Mouse (Mus musculus) mature B cell (primary cell): ENCODE data around the gene Pias4.
"Not testable (repeated sequence)": the region's sequence is repeated elsewhere in the genome, so short reads cannot be mapped to it uniquely, and the experiment has no call there.

Experiments used
- in situ Hi-C: fragments of 300-500 bp; cut with MboI; formaldehyde crosslinking; loops from 2 replicates; pipeline ENCODE4 v1.14.3; 2019

The Pias4 gene

DNA sequence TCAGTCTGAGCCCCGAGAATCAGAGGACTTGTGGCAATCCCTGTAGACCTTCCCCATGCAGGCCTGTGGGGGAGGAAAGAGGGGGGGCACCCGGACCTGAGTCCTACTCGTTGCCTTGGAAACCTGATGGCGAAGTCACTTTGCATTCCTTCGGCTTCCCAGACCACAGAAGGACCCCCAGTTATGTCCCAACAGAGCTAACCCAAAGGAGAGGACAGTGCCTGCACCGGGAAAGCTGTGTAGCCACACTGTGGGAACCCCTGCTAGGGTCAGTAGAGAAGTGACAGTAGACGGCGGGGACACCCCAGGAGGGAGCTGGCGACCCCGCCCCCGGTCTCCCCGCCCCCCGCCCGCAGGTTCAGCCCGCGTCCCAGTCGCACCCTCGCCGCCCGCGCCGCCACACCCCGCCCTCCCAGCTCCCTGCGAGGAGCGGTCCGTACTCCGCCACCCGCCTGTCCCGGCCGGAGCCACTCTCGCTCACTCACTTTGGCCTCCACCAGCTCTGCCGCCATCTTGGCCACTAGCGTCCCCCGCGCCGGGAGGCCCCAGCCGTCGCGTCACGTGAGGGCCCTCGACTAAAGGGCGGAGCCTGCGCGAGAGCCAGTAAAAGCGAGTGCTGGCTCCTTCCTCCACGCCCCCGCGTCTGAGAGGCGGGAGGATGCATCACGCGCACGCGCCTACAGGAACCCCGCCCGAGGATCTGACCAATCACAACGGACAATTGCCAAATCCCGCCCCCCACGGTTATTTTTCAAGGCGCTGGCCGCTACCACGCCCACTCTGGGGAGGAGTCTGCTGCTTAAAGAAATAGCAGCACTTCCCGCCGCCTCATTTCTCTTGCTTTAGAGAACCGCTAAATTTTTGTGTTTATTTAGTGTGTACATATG, at the start of gene Pias4:
TSS of gene Pias4 (minus strand) at position 724 of the 887 bp plus-strand sequence.
- in situ Hi-C loops = no loop called here

DNA sequence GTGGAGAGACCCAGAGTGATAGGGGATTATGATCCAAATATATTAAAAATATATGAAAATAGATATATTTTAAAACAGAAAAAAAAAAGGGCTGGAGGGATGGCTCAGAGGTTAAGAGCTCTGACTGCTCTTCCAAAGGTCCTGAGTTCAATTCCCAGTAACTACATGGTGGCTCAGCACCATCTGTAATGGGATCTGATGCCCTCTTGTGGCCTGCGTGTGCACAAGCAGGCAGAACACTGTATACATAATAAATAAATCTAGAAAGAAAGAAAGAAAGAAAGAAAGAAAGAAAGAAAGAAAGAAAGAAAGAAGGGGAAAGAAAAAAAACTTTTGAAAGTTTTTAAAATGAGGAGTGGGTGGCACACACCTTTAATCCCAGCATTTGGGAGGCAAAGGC, 49.5 kb upstream of the Pias4 start:
- in situ Hi-C loops = not testable (repeated sequence)

GRCm38 (mm10) chr10:81216810-81217209, 49.1 kb upstream of the Pias4 start:
- in situ Hi-C loops = no loop called here

DNA sequence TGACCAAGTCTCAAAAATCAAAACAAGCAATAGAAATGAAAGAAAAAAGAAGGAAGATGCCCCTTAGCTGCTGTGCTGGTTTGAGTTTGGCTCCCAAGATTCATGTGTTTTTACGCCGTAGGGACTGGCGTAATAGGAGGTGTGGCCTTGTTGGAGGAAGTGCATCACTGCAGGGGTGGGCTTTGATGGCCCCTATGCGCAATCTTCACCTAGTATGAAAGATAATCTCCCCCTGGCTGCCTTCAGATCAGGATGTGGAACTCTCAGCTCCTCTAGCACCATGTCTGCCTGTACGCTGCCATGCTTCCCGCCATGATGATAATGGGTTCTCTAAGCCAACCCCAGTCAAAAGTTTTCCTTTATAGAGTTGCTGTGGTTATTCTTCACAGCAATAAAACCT, 48.5 kb upstream of the Pias4 start:
- in situ Hi-C loops = no loop called here

GRCm38 (mm10) chr10:81210154-81210553, 42.4 kb upstream of the Pias4 start:
- in situ Hi-C loops = no loop called here

DNA sequence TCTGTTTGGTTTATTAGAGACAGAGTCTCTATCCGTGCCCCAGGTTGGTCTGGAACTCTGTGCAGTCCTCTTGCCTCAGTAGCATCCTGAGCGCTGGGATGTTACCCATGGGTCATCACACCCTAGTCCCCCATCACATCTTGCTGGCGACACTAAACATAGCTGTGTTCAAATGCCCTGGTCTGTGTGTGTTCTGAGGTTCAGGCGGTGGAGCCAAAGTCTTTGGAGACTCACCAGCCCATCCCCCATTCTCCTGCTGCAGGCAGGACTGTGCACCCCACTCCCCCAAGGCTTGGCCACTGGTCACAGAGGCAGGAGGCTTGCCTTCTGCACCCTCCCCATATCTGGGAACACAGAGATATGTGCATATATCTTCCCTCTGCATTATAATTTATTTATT, 36.4 kb upstream of the Pias4 start:
- in situ Hi-C loops = no loop called here

DNA sequence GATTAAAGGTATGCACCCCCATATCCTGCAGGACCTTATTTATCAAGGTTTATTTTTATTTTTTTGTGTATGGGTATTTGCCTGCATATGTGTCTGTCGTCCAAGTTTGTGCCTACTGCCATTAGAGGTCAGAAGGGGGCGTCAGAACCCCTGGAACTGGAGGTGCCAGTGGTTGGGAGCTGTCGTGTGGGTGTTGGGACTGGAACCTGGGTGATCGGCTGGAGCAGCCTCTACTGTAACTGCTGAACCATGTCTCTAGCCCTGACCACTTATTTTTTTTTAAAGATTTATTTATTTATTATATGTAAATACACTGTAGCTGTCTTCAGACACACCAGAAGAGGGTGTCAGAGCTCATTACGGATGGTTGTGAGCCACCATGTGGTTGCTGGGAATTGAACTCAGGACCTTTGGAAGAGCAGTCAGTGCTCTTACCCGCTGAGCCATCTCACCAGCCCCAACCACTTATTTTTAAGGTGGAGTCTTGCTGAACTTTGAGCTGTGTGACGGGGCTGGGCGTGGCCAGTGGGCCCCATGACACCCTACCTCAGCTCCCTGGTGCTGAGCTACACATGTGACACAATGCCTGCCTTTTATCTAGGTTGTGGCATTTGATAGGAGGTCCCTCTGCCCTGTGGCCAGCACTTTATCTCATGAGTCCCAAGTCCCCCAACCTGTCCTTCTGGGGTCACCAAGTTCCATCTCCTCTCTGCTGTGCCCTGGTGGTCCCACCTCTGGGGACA, 35.4 kb upstream of the Pias4 start:
- in situ Hi-C loops = no loop called here

DNA sequence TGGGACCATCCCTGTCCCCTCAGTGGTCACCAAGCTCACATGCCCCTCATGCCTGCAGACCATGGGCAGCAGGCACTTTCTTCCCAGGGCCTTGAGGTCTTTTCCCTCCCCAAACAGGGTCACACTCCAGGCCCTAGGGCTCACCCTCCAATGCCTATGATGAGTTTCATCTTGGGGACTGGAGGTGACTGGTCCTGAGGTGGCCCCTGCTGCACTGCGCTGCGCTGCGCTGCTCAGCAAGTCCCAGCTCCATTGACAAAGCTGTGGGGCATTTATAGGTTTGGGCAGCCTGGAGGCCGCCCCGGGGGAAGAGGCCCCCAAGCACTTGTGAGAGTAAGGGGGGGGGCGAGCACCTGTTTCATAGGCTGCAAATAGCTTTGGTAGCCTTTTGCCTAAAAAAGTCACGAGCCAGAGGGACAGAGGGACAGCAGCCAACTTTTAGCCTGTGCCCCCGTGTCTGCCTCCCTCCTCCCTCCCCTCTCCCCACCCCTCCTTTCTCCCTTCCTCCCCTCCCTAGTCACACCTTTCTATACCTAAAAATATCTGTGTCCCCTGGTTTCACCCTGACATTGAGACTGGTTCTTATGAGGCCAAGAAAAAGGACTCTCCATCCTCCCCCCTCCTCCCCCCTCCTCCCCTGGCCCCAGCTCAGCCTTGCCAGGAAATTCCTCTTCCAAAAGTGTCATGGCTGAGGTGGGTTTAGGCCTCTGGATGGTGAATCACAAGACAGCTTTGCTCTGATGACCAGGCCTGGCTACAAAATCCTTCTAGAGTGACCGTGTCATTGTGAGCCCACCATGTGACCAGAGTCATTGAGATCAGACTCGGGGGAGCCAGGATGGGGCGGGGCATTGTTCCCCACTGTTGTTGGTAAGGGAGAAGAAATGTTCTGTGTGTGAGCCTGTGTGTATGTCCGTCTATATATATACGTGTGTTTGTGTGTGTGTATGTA, 34.4 kb upstream of the Pias4 start, which contains the start of gene Nmrk2:
TSS of gene Nmrk2 (minus strand) at position 245 of the 952 bp plus-strand sequence.
- in situ Hi-C loops = no loop called here

GRCm38 (mm10) chr10:81200605-81201287, 33.0 kb upstream of the Pias4 start:
- in situ Hi-C loops = no loop called here

DNA sequence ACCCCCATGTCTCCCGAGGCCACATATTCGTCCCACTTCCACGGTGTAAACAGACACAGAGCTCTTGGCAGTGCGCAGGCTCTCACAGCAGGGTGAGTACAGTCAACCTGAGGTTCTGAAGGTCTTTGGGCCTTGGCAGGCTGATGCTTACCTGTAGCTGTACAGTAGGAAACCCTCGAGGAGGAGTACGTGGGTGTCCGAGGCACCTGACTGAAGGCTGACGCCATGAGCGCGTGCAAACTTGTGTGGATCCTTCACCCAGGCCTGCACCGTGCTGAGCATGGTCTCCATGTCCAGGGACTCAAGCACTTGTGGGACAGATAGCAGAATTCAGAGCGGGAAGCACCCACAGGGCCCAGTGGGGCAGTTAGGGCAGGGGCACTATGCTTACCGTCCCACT, 32.4 kb upstream of the Pias4 start:
- in situ Hi-C loops = no loop called here

- in situ Hi-C loops = no loop called here
Measured at GRCm38 (mm10) chr10:81198990-81199389, 31.3 kb upstream of the Pias4 start.

DNA sequence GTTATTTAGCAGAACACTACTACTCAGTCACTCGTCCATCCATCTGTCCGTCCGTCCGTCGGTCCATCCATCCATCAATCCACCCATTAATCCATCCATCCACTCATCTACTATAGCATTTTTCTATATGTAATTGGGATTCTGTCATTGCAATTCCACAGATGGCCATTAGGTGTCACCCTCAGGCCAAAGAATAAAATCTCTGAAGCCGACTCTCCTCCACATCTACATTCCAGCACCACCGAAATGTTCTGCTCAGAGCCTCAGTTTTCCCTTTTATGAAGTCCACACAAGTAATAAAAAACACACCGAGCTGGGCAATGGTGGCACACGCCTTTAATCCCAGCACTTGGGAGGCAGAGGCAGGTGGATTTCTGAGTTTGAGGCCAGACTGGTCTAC, 30.5 kb upstream of the Pias4 start:
- in situ Hi-C loops = no loop called here

DNA sequence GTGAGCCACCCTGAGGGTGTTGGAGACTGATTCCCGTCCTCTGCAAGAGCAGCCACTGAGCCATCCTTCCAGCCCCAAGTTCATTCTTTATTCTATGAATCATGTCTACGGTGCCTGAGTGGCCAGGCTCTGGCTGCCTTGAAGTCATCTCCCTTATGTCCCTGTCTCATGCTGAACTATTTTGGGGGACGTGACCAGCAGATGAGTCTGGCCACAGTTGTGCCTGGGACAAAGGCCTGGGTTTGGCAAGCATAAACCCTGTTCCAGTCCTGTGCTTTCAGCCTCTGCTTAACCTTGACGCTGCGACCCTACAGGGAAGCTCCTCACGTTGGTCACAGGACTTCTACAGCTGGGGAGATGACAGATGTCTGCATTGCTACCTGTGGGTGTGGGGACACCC, 29.6 kb upstream of the Pias4 start:
- in situ Hi-C loops = no loop called here

DNA sequence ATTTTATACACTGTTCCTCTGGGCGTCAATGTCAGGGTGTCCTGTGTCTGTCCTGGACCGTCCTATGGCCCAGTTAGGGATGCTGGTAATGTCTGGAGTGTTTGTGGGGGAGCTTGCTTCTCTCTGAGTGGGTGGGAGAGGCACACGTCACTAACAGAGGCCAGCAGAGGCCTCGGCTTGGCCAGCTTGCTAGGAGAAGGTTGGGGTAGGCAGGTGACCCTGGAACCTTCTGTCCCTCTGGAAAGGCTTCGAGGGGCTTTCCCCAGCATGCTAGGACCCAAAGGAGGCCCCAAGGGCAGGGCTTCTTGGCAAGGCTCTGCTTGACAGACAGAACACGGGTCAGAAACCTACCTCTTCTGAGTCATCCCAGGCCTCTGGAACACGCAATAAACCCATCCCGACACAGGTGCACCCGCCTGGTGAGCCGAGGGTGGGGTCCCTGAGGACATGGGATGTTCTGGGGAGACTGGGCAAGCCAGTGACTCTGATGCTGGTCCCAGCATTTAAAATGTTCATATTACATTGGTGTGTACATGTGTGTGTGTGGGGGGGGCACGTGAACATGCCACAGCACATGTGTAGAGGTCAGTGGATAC, 28.8 kb upstream of the Pias4 start:
- in situ Hi-C loops = no loop called here

- in situ Hi-C loops = no loop called here
Measured at GRCm38 (mm10) chr10:81195300-81195699, 27.6 kb upstream of the Pias4 start.

DNA sequence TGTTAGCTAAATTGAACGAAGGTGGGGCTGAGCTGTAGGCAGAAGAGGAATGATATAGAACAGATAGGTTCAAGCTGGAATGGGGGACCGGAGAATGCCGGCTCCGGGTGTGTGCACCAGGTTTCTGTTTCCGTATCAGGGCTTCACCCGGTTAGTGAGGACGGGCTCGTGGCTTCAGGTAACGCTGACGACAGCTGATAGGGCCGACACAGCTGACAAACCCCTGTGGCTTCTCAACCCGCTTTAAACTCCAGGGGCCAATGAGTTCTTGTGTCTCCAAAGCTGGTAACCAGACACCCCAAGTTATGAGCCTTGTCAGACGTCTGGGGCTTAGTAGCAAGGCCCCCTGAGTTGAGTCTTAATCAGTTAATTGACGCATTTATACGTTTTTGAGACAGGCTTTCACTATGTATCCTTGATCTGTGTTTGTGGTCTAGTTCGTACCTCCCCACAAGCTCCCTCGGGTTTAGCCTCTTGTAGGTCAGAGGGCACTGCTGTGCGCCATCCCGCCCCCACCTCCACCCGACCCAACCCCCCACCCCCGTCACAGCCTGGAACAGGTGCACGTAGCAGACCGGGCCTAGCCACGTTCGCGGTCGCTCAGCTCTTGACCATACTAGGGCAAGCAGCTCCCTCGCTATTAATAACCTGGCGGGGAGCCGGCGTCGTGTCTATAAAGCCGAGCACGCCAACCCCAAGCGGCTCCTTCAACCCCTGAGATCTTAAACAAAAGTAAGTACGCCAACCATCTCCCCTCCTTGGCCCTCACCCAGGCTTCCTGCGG, 26.5 kb upstream of the Pias4 start:
- in situ Hi-C loops = no loop called here

GRCm38 (mm10) chr10:81192968-81193501, 25.3 kb upstream of the Pias4 start:
- in situ Hi-C loops = no loop called here

- in situ Hi-C loops = no loop called here
Measured at GRCm38 (mm10) chr10:81192270-81192967, 24.7 kb upstream of the Pias4 start.

DNA sequence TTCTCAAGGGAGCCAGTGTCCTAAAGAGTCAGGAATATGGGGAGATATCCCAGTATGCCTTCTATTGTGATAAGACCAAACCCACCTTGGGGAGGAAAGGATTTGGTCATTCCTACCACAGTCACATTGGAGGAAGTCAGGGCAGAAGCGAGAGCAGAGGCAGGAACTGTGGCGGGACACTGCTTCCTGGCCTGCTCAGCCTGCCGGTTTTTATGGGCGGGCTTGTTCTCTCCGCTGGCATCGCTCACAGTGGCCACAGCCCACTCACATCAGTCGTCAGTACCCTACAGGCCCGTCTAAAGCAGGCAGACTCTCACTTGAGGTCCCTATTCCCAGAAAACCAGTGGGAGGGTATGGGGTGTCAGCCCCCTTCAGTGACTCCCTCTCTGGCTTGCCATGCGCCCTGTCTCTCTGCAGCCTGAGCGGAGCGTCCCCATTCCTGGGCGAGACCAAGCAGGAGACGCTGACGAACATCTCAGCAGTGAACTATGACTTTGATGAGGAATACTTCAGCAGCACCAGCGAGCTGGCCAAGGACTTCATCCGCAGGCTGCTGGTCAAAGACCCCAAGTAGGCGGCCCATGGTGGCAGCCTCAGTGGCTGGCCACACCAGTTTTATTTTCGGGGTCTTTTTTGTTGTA, 23.7 kb upstream of the Pias4 start:
- in situ Hi-C loops = no loop called here
